Mouse (Mus musculus) R1 (cell line): ENCODE results near the gene Farp1.

ENCODE experiments used
- DNase-seq: peaks from one replicate; pipeline ENCODE4 v3.0.0-alpha.2; 2018; ENCODE audit warnings: low read depth, low spot score

Gene Farp1

GRCm38 (mm10) chr14:121145291-121145690, 110.3 kb downstream of the Farp1 start:
- no peak for DNase-seq

GRCm38 (mm10) chr14:121145698-121146097, 110.7 kb downstream of the Farp1 start:
- no peak for DNase-seq

GRCm38 (mm10) chr14:121146213-121146612, 111.2 kb downstream of the Farp1 start:
- peak; percentile 21 for DNase-seq

GRCm38 (mm10) chr14:121147026-121147425, 112.0 kb downstream of the Farp1 start:
- no peak for DNase-seq

- peak; percentile 33 for DNase-seq
These were observed 113.2 kb downstream of the Farp1 start for GRCm38 (mm10) chr14:121148088-121148785.

GRCm38 (mm10) chr14:121149984-121150383, 115.0 kb downstream of the Farp1 start:
- no peak for DNase-seq

GRCm38 (mm10) chr14:121151837-121152236, 116.8 kb downstream of the Farp1 start:
- DNase-seq, result no peak

GRCm38 (mm10) chr14:121152771-121153170, 117.8 kb downstream of the Farp1 start:
- DNase-seq, result no peak

GRCm38 (mm10) chr14:121153260-121153659, 118.3 kb downstream of the Farp1 start:
- DNase-seq, result no peak

GRCm38 (mm10) chr14:121155173-121155572, 120.2 kb downstream of the Farp1 start:
- DNase-seq, result no peak

- DNase-seq, result no peak
These were observed 123.6 kb downstream of the Farp1 start for GRCm38 (mm10) chr14:121158616-121159015.

GRCm38 (mm10) chr14:121162822-121163221, 127.8 kb downstream of the Farp1 start:
- no peak for DNase-seq

GRCm38 (mm10) chr14:121164866-121165265, 129.9 kb downstream of the Farp1 start:
- no peak for DNase-seq

GRCm38 (mm10) chr14:121165408-121166037, 130.5 kb downstream of the Farp1 start:
- DNase-seq, result no peak

GRCm38 (mm10) chr14:121166038-121166436, 131.0 kb downstream of the Farp1 start:
- DNase-seq, result no peak

GRCm38 (mm10) chr14:121168716-121169115, 133.7 kb downstream of the Farp1 start:
- no peak for DNase-seq

GRCm38 (mm10) chr14:121170321-121170720, 135.3 kb downstream of the Farp1 start:
- no peak for DNase-seq

- DNase-seq, result peak; percentile 20
These were observed 137.4 kb downstream of the Farp1 start for GRCm38 (mm10) chr14:121172065-121173036.

GRCm38 (mm10) chr14:121175385-121175784, 140.4 kb downstream of the Farp1 start:
- no peak for DNase-seq

GRCm38 (mm10) chr14:121175861-121176260, 140.9 kb downstream of the Farp1 start:
- no peak for DNase-seq

- peak; percentile 23 for DNase-seq
These were observed 142.9 kb downstream of the Farp1 start for GRCm38 (mm10) chr14:121177907-121178306.

GRCm38 (mm10) chr14:121180611-121181010, 145.6 kb downstream of the Farp1 start:
- no peak for DNase-seq
